Mouse (Mus musculus): ENCODE measurements around the gene Nfkbib.

Nfkbib gene

DNA sequence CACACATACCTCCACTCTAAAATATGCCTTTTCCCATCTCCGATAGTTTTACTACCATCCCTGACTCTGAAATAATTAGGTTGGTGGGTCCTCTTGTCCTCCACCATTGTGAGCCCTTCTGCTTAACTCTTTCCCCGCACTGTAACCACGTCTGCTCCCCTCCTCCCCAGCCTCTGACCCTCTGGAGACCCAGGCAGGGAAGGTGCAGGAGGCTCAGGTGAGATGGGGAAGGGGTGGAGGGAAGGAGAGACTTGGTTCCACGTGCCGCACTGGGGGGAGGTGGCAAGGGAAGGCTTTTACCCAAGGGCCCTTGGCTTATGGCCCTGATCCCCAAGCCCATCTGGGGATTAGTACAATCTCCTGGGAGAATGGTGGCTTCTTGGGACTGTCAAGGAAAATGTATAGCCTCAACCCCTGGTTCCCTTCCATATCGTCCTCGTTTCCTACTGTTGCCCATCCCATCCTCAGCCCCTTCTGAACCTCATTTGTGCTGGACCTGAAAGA is at the start of gene Nfkbib:
Gene Nfkbib (minus strand): TSS at position 51 of the 504 bp plus-strand sequence.
- no peak for DNase-seq (ENCODE audit: low spot score in 2 of 2)

DNA sequence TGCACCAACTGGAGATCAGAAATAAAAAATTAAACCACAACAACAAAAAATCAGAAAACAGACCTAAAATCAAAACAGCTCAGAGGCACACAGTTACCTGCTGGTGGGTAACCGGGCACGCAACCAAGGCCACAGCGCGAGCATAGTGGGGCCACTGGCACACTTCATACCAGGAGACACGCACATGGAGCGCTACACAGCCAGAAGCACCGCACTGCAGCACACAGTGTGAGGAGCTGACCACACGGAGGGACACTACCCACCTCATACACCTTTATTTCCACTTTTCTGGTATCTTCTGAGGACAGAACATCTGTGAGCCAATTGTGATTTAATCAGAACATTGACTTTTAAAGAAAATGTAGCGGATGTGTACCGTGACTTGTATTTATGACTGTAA is 49.6 kb upstream of the Nfkbib start:
- no peak for DNase-seq (ENCODE audit: low spot score in 2 of 2)

DNA sequence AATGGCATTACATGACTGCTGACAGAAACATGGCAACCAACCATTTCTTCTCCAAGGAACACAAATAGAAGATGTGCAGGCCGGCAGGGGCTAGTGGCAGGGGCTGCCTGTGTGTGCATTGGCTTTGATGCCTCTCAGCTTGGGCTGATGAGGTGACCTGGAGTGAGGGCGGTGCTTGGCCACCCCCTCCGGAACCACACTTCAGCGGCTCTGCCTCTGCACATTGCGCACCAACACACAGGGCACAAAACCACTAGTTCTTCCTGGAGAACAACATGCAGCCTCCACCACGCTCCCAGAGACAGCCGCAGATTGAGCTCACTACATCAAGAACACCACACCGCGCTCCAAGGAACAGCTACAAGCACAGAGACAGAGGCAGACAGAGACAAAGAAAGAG is 48.9 kb upstream of the Nfkbib start:
- DNase-seq (ENCODE audit: low spot score in 2 of 2), result no peak

DNA sequence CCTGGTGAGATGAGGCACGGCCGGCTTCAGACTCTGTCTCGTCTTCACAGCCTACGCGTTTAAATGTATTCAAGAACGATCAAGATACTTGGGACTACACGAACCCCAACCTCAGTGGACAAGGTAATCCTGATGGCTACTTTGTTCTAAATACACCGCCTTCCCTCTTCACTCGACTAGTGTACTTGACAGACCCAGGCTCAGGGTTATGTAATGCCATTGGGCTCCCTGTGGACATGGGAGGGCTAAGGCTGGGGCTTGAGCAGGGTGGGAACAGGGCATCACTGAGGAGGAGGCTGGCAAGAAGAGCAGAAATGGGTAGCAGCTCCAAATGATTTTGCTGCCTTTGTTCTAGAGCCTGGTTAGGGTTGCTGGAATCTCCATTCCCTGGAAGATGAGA is 47.9 kb upstream of the Nfkbib start:
- no peak for DNase-seq (ENCODE audit: low spot score in 2 of 2)

DNA sequence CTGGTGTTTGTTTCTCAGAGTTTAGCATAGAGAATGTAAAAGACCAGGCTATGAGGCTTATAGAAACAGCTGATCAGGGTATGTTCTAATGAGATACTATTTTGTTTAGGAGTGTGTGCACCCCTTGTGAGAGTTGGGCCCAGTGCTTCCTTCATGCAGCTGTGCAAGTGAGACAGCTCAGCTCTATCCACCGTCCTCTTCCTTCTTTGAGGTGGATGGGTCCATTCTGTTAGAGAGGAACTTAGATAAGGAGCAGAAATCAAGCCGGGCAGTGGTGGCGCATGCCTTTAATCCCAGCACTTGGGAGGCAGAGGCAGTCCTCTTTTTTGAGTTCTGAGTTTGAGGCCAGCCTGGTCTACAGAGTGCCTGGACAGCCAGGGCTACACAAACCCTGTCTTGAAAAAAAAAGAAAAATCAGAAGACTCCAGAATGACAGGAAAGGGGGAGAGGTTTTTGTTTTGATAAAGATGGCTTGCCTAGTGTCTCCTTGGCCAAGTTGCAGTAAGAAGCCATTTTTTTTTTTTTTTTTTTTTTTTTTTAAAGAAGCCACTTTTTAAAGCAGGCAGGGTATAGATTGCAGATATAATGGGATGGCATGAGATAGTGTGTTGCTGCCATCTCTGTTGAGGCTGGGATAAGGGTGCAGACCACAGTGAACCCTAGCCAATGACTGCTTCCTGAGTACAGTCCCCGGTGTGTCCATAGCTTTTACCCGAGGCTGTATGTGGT is 47.2 kb upstream of the Nfkbib start:
- no peak for DNase-seq (ENCODE audit: low spot score in 2 of 2)

DNA sequence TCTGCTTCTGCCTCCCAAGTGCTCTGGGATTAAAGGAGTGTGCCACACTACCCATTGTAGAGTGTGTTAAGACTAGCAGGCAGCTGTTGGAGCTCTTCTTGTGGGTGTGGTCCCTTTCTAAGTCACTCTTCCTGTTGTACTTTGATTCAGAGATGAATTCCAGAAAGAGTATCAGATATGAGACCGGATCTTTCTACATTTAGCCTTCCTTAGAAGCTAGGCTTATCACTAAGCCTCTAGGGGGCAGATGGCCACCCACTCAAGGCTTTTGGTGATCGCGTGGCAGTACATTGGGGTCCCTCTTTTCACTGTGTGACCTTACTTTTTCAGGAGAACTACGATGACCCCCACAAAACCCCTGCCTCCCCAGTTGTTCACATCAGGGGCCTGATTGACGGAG is 45.6 kb upstream of the Nfkbib start:
- no peak for DNase-seq (ENCODE audit: low spot score in 2 of 2)

DNA sequence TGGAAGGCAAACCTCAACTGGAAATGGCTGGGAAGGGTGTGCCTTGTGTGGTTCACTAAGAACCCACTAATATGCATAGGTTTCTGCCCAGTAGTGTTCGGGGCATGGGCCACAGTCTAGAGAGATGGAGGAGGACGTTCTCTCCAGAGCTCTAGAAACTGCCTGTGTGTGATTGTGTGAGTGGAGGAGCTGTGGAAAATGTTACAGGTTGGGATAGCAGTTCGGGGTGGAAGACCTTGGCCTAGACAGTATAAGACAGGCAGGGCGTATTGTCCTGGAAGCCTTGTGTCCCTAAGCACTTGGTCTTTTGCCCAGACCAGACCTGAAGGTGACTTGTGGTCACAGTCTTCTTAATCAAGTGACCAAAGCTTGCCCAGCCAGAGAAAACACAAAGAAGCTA is 45.1 kb upstream of the Nfkbib start:
- no peak for DNase-seq (ENCODE audit: low spot score in 2 of 2)

DNA sequence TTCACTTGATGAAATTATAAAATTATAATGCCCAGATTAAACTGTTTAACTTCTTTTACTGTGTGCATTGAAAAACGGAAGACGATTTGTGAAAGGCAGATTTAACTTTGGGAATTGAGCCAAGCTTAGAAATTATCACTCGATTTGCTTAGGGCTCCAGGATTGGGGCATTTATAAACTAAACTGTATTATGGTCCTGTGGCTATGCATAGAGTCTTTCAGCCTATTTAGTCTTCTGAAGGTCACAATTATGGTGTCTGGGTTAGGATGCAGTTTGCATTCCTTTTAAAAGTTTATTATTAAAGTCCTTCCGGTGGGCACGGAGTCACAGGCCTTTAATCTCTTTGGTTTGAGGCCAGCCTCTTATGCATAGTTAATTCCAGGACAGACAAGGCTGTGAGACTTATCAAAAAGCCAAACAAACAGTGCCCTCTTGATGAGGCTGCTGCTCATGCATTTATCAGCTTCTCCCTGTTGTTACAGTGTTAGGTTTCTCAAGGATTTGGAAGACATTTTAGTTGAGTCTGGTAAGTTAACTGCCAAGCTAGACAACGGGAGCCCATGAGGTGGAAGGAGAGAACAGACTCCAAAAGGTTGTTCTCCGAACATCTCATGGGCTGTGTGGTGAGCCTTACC is 44.4 kb upstream of the Nfkbib start:
- DNase-seq (ENCODE audit: low spot score in 2 of 2), result no peak

DNA sequence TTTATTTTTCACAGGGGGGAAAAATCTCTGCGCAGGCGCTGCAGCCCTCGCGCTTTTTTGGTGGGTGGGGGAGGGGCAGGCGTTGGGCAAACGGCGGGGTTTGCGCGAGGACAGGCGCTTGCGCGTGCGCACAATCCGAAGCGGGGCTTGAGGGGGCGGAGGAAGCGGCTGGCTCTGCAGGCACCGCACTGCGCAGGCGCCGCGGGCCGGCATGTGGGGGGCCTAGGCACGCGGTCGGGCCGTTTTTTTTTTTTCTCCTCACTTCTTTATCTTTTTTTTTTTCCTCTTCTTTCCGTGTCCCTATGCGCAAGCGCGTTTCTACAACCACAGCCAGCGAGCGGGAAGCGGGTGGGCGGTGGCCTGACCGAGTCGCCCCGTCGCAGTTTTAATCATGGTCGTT is 43.9 kb upstream of the Nfkbib start:
- peak; percentile 94 to 97 for DNase-seq (ENCODE audit: low spot score in 2 of 2)

DNA sequence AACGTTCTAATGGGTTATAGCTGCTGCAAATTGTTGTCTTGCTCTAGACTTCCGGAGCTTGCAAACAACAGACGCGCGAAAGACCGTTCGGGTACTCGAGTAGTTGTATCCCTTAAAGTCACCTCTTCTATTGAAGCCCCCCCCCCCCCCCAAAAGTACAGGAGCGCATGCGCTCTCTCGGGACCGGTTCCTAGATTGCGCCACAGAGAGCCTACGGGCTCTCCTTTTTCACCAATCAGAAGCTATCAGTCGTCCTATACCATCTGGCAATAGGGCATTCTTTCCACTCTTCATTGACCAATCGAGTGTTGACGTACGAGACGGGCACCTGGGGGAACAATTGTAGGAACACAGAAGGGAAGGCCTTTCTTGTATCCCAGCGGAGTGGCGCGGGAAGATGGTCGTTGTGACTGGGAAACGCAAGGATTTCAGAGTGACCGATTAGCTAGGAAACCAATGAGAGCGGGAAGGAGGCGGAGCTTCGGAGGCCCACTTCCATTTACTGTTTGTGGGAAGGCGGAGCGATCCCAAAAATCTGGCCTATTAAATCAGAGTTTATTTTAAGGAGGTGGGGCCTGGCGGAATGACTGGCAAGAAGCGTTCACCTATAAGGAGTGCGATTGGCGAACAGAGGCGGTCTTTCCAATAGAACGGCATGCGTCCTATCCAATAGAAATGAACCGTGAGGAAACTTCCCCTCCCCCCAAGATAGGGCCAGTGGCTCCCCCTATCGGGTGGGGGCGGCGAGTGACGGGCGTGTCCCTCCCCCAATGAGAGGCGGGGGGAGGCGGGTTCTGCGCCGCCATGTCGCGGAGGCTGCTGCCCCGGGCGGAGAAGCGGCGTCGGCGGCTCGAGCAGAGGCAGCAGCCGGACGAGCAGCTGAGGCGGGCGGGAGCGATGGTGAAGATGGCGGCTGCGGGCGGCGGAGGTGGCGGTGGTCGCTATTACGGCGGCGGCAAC is 43.1 kb upstream of the Nfkbib start:
- DNase-seq (ENCODE audit: low spot score in 2 of 2), result peak; percentile 98 to 99

DNA sequence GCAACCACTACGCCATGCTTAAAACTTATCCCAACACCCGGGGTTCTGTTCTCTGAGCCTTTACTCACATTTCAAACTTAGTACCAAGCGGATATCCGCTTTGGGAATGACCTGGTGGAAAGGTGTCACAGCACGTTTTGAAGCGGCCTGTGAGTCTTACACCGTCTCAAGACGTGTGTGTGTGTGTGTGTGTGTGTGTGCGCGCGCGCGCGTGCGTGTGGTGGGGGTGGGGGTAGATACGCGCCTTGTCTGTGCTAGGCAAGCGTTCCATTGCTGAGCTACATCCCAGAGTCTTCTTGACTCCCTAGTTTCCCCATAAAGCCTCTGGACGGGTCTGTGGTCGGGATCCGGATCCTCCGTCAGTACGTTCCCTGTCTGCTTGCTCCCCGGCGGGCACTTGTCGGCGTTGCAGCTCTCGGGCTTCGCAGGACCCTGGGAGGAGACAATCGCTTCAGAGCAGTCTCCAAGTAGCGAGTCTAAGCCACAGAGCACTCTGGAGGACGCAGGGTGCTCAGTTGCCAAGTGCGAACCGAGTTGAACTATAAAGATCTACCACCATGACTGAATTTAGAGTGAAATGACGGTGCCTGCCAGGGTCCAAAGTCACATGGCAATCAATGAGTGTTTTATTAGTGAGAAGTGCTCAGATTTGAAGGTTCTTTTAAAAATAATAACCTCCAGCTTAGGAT is 42.2 kb upstream of the Nfkbib start:
- peak; percentile 64 to 69 for DNase-seq (ENCODE audit: low spot score in 2 of 2)

DNA sequence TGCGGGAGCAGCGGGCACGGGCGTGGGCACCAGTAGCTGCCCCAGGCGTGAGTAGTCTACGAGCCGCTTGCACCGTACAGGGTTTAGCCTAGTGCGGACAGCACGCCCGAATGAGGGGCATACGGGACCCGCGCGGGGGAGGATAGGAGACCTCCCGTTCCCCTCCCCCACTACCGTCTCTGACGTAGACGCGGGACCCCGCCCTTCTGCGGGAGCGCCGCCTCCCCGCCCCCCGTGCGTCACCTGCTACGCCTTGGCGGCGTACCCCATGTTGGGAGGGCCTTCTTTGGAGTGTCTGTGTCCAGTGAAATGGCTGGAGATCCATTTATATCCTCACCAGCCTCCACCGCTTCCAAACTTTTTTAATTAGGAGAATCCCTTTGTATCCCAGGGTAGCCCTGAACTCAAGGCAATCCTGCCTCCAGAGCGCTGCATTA is 41.7 kb upstream of the Nfkbib start:
- DNase-seq (ENCODE audit: low spot score in 2 of 2), result peak; percentile 96 to 97

DNA sequence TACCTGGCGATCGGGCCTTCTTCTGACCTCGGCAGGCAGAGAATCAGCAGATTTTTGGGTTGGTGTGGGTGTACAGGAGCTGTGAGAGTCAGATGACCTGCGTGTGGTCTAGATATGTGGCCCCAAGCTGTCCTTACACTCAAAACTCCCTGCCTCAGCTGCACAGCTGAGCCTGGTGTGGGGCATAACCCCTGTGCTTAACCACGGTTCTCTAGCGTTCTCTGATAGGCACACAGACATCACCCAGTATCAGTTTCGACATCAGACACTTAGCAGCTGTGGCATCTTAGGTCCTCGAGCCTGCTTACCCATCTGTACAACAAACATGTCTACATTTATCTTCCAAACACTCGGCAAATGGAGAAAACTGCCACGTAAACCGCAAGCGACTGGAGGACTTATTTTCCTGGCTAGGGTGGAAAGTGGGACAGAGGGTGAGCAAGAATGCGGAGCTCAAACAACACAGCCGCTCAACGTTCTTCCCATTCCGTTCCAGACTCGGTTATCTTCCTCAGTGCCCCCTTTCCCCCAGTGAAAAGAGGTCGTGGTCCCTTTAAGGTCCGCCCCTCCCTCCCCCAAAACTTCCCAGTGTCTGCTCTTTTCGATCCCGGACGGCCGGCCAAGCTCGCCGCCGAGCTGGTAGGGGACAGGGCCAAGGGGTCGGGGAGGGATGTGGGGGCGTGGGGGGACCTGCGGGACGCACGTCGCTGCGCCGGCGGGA is 41.1 kb upstream of the Nfkbib start, which contains the start of gene Hnrnpl:
Gene Hnrnpl (plus strand): TSS at position 321 of the 721 bp plus-strand sequence.
- DNase-seq (ENCODE audit: low spot score in 2 of 2), result peak; percentile 59 to 64

DNA sequence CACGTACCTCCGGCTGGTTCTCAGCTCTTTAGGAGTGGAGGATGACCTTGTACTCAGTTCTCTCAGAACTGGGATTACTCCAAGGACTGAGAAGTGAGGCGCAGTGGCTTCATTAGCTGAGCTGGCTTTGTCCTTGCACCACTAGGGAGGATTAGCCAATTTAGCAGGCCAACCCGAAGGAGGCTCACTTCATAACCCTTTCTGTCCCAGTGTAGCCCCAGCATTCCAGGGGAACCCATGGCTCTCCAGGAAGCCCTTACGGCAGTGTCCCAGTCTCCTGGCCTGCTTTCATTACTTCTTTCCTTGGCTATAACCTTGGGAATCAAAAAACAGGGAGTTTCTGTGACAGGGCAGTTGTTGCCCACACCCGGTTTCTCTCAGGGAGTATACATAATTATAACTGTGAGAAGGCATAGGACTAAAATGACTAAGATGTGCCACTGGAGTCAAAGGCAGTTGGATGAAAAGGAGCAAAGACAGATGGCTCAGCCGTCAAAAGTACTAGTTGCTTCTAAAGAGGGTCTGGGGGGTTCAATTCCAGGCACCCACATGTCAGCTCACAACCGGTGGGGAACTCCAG is 40.4 kb upstream of the Nfkbib start:
- no peak for DNase-seq (ENCODE audit: low spot score in 2 of 2)

DNA sequence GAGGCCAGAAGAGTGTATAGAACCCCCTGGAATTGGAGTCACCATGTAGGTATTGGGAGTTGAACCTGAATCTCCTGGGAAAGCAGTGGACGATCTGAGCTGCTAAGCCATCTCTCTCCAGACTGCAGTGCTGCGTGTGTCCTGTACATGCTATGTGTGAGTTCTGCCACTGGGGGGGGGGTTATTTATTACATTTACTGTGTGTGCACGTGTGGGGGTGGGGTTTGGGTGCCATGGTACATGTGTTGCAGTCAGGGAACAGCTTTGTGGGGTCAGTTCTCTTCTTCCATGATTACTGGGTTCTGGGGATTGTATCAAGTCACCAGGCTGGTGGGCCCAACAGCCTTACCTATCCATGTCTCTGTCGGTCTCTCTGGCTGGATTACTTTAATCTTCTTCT is 39.6 kb upstream of the Nfkbib start:
- DNase-seq (ENCODE audit: low spot score in 2 of 2), result no peak

DNA sequence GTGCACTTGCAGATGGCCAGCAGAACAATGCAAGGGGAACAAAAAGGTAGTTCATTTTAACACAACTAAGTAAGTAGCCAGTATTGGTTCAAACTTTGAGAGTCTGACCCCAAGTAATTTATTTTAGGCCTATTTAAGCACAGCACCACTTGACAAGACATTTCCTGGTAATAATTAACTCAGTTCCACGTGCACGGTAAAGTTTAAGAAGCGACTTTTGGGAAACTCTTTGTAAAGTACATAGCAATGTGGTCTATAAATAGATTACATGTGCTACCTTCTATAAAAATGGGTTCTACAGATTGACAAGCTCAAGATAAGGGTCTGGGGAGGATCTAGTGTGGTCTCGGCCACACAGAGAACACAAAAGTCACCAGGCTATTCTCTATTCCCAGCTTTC is 36.4 kb upstream of the Nfkbib start:
- DNase-seq (ENCODE audit: low spot score in 2 of 2), result no peak

DNA sequence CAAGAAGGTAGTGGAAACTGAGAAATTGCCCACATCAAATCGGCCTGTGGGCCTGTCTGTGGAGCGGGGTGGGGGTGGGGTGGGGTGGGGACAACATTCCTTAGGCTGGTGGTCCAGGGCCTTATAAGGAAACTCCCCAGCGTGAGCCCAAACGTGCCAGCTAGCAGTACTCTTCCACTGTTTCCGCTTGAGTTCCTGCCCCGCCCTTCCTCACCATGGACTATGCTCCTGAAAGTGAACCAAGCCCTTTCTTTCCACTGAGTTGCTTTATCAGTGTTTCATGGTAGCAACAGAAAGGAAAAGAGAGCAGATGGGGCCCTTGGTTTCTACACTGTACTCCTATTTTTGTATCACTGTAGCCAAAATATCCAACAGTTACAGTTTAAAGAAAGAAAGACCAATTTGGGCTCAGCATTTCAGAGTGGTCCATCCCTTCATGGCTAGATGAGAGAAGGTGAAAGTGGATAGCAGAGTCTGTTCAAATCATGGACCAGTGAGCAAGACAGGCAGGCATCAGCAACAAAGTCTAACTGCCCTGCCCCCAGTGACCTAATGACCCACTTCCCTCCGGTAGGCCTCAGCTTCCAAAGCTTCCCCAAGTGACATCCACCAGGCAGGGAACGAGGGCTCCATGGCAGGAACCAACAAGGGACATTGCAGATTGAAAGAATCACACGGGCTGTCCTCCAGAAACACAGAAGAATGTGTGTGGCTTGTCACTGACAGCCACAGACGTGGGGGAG is 35.7 kb upstream of the Nfkbib start:
- no peak for DNase-seq (ENCODE audit: low spot score in 2 of 2)

DNA sequence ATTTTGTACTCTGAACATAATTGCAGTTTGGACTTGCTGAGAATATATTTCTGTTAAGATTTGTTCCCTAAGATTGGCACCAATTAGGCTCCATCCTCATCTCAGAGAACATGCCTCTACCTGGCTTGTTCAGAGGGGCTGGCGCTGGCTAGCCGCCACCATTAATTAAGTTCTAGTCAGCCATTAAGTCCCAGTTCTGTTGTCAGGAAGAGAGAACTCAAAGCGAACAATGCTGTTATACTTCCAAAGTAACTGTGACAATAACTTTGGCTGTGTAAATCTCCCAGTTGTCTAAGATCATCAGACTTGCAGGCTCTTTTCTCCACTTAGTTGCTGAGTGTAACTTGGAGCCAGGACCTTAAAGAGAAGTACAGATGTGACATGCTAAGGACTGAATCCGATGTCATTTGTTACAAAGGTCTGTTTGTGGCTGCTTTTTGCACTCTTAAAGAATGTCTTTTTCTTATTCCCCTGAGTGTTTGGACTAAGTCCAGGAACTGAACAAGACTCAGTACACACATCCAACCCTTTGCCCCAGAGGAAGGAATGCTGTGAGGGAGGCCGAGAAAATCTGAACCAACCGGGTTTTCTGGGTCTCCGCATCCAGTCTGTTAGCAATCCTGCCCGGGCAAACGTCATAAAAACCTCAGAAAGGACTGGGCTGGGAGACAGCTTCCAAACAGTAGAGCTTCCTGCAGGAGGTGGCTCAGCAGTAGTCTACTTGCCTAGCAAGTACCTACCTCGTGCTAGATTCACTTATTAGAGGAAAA is 34.8 kb upstream of the Nfkbib start:
- DNase-seq (ENCODE audit: low spot score in 2 of 2), result no peak

DNA sequence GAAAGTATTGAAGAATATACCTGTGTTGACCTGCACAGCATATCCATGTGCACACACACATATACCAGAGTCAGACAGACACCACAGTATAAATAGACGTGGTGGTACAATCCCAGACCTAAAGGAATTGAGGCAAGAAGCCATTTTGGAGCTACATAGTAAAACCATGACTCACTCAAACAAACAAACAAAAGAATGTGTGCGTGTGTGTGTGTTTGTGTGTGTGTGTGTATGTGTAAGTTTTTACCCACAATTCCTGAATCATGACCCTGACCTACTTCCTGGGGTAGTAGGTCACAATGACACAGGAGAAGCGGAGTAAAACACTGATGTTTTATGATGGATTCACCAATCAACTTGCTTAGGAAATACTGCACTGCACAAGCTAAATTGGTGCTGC is 34.1 kb upstream of the Nfkbib start:
- no peak for DNase-seq (ENCODE audit: low spot score in 2 of 2)

All from thymus, postnatal 10 days (tissue).